Comparison of ENCODE assay signal across 11 mouse cellular contexts in genomic region chr4:136239111-136239510, GRCm38 (mm10). TPM values are rescaled to one million over a fixed set of nuclear protein-coding genes. Genes with fewer than 3 reads are reported as not detected.
"Had no signal": no experiment of that assay in that cellular context is flagged by ENCODE, and none has a peak within 500 bp of the region (broad histone marks: within the 10 kb centered on the region; RNA-seq: fewer than 3 reads in every experiment).

No protein-coding gene starts in this region.

- H3K4me3 ChIP-seq: liver, embryonic 15.5 days; lung, embryonic 15.5 days; midbrain, embryonic 13.5 days; midbrain, embryonic 15.5 days; stomach, embryonic 15.5 days had no signal

- H3K36me3 ChIP-seq: lung, embryonic 15.5 days; midbrain, embryonic 13.5 days; midbrain, embryonic 15.5 days; stomach, embryonic 15.5 days had no signal

- H3K4me1 ChIP-seq: liver, embryonic 15.5 days; midbrain, embryonic 15.5 days had no signal

- H3K27ac ChIP-seq: liver, embryonic 15.5 days; lung, embryonic 15.5 days; macrophage; midbrain, embryonic 13.5 days; midbrain, embryonic 15.5 days; neural tube, embryonic 12.5 days; stomach, embryonic 15.5 days had no signal

- H3K9ac ChIP-seq: liver, embryonic 15.5 days; liver, postnatal 0 days; lung, embryonic 15.5 days; midbrain, embryonic 13.5 days; midbrain, embryonic 15.5 days; neural tube, embryonic 12.5 days; stomach, embryonic 15.5 days had no signal

- H3K9me3 ChIP-seq: liver, embryonic 15.5 days; lung, embryonic 15.5 days; midbrain, embryonic 15.5 days; neural tube, embryonic 12.5 days; stomach, embryonic 15.5 days had no signal

- H3K4me2 ChIP-seq: liver, embryonic 15.5 days; midbrain, embryonic 11.5 days; midbrain, embryonic 13.5 days; midbrain, embryonic 15.5 days; neural tube, embryonic 12.5 days; stomach, embryonic 15.5 days had no signal

- ATAC-seq: midbrain, embryonic 15.5 days had no signal

RNA-seq across cellular contexts. Expression of gene Tcea3, which starts 8.4 kb away (rescaled TPM):
- polyA plus RNA-seq: macrophage had no signal

RNA-seq across cellular contexts. Expression of gene Asap3, which starts 32.9 kb away (rescaled TPM):
- total RNA-seq: megakaryocyte progenitor cell, adult 5-6 weeks; monocyte, adult 5-6 weeks had no signal
